Mouse (Mus musculus) cerebellum, adult 8-10 months (tissue): ENCODE measurements at regions not wholly inside any gene's neighbourhood (a gene's known extent, or its start where the extent isn't known, plus 50 kb on each side); places are given as distances from the start of the nearest gene placed in this dataset.
A peak's percentile ranks its signal among the peaks of the same experiment; 100 is the strongest.
"Not testable (repeated sequence)": the region's sequence is repeated elsewhere in the genome, so short reads cannot be mapped to it uniquely, and the experiment has no call there.

Source experiments
- DNase-seq: peaks from one replicate; pipeline ENCODE4 v3.0.0; 2022

- no peak for DNase-seq
Observed at GRCm38 (mm10) chr3:56980593-56981304, 321.0 kb downstream of the Tm4sf1 start.

- DNase-seq = no peak
Observed at GRCm38 (mm10) chr3:56966008-56966407, 335.8 kb downstream of the Tm4sf1 start.

GRCm38 (mm10) chr3:56965444-56965843, 336.3 kb downstream of the Tm4sf1 start:
- no peak for DNase-seq

- no peak for DNase-seq
Observed at GRCm38 (mm10) chr3:56964156-56964555, 337.6 kb downstream of the Tm4sf1 start.

- peak; percentile 1 for DNase-seq
Observed at GRCm38 (mm10) chr3:56963251-56963650, 338.5 kb downstream of the Tm4sf1 start.

- DNase-seq = peak; percentile 23
Observed at GRCm38 (mm10) chr3:56962248-56963013, 339.4 kb downstream of the Tm4sf1 start.

- DNase-seq = no peak
Observed at GRCm38 (mm10) chr3:56956978-56957377, 344.8 kb downstream of the Tm4sf1 start.

GRCm38 (mm10) chr3:56955799-56956121, 346.0 kb downstream of the Tm4sf1 start:
- DNase-seq = no peak

- DNase-seq = no peak
Observed at GRCm38 (mm10) chr3:56955098-56955798, 346.5 kb downstream of the Tm4sf1 start.

GRCm38 (mm10) chr3:56942557-56942956, 359.2 kb downstream of the Tm4sf1 start:
- DNase-seq = not testable (repeated sequence)

- not testable (repeated sequence) for DNase-seq
Observed at GRCm38 (mm10) chr3:56928940-56929339, 372.8 kb downstream of the Tm4sf1 start.

- no peak for DNase-seq
Observed at GRCm38 (mm10) chr3:56898491-56898890, 403.3 kb downstream of the Tm4sf1 start.

- no peak for DNase-seq
Observed at GRCm38 (mm10) chr3:56877062-56877461, 424.7 kb downstream of the Tm4sf1 start.

- no peak for DNase-seq
Observed at GRCm38 (mm10) chr3:56863591-56863990, 438.2 kb downstream of the Tm4sf1 start.

GRCm38 (mm10) chr3:56859841-56860240, 441.9 kb downstream of the Tm4sf1 start:
- DNase-seq = no peak

GRCm38 (mm10) chr3:56845462-56845770, 456.4 kb downstream of the Tm4sf1 start:
- no peak for DNase-seq

- no peak for DNase-seq
Observed at GRCm38 (mm10) chr3:56844681-56845461, 456.9 kb downstream of the Tm4sf1 start.

GRCm38 (mm10) chr3:56837176-56837575, 464.6 kb downstream of the Tm4sf1 start:
- no peak for DNase-seq

GRCm38 (mm10) chr3:56830315-56831097, 471.3 kb downstream of the Tm4sf1 start:
- no peak for DNase-seq

- DNase-seq = no peak
Observed at GRCm38 (mm10) chr3:56824157-56824556, 477.6 kb downstream of the Tm4sf1 start.

- no peak for DNase-seq
Observed at GRCm38 (mm10) chr3:56810548-56811071, 491.2 kb downstream of the Tm4sf1 start.

GRCm38 (mm10) chr3:56793054-56793453, 508.7 kb downstream of the Tm4sf1 start:
- no peak for DNase-seq
